Mouse (Mus musculus) lung, embryonic 16.5 days (tissue): Measurements from ENCODE around the gene St6gal1. TPM values are rescaled to one million over a fixed set of nuclear protein-coding genes. Genes with fewer than 3 reads are reported as not detected.

ENCODE experiments used
- ATAC-seq: fragments of 200-750 bp; cut with Nextera tagmentation; 2 replicates; pipeline ENCODE4 v1.8.0; 2017; ENCODE audit warnings: low read depth, mild to moderate bottlenecking, moderate library complexity
- H3K27ac ChIP-seq: fragments of 300-500 bp; sonication (generic); 2 replicates; pipeline ENCODE4 v1.5.1; 2014; ENCODE audit warnings: mild to moderate bottlenecking, control low read depth, low read length
- H3K27me3 ChIP-seq: fragments of 300-500 bp; sonication (generic); 2 replicates; pipeline ENCODE4 v1.6.1; 2014; ENCODE audit warnings: low read depth, low read length, mixed read lengths; ENCODE audit not compliant: control insufficient read depth, insufficient read depth
- H3K36me3 ChIP-seq: fragments of 300-500 bp; sonication (generic); 2 replicates; pipeline ENCODE4 v1.6.1; 2014; ENCODE audit warnings: low read length; ENCODE audit not compliant: control insufficient read depth, insufficient read depth
- H3K4me1 ChIP-seq: fragments of 300-500 bp; sonication (generic); replicated peaks from 2 replicates; pipeline ENCODE4 v1.6.1; 2014; ENCODE audit warnings: low read length, mixed read lengths; ENCODE audit not compliant: control insufficient read depth, insufficient read depth
- H3K4me2 ChIP-seq: fragments of 300-500 bp; sonication (generic); 2 replicates; pipeline ENCODE4 v1.6.1; 2014; ENCODE audit warnings: low read depth, low read length, control low read depth
- H3K4me3 ChIP-seq: fragments of 300-500 bp; sonication (generic); 2 replicates; pipeline ENCODE4 v1.5.1; 2014; ENCODE audit warnings: mild to moderate bottlenecking, low read length, control low read depth
- H3K9ac ChIP-seq: fragments of 300-500 bp; sonication (generic); 2 replicates; pipeline ENCODE4 v1.6.1; 2014; ENCODE audit warnings: low read length, control low read depth
- H3K9me3 ChIP-seq: fragments of 300-500 bp; sonication (generic); 2 replicates; pipeline ENCODE4 v1.6.1; 2016; ENCODE audit warnings: low read length; ENCODE audit not compliant: control insufficient read depth
- WGBS: fragments of 180-500 bp; shearing (Covaris S2); extraction: QIAGEN DNeasy Blood & Tissue Kit; methylation state at CpG from one replicate; pipeline ENCODE4 v1.1.7; 2014; 5-methylcytosine and 5-hydroxymethylcytosine counted together
- polyA plus RNA-seq: library from polyadenylated mRNA; unstranded; fragments of >200 nt; fragmentation: Nextera tagmentation; extraction: Ambion mirVana; gene quantifications from 2 replicates; pipeline ENCODE4 v1.2.1, GENCODE M21; 2015

Gene St6gal1
- polyA plus RNA-seq, 1 experiment from 2014 or later = 56.2 TPM

DNA sequence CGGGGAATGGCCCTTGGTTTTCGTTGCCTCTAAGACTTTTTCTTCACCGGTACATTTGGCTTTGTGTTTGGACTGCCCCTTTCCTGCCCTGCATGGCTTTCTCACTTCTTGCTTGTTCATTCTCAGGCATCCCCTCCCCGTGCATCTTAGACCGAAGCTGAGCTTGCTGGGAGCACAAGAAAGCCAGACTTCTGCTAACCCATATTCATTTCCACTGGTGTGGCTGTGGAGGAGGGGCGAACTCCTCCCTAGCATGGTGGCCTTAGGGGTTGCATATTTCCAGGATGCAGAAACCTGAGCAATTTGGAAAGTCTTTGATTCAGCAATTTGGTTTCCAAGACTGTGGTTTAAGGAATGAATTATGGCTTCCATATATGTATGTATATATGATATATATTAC, 29.1 kb downstream of the St6gal1 start:
- no peak for ATAC-seq
- Histone ChIP-seq H3K27ac (no peak overlapping the region), H3K9ac (no peak overlapping the region), H3K4me1 (peaks cover 43% of the 10 kb centered on the region), H3K4me3 (no peak overlapping the region), H3K36me3 (peaks cover 5% of the 10 kb centered on the region; the same call in 1 of the 2 replicates), H3K4me2 (no peak overlapping the region), H3K27me3 (no peaks in the 10 kb centered on the region), H3K9me3 (no peaks in the 10 kb centered on the region)
- WGBS = 56% methylated on average over 6 of the region's 6 CpGs

DNA sequence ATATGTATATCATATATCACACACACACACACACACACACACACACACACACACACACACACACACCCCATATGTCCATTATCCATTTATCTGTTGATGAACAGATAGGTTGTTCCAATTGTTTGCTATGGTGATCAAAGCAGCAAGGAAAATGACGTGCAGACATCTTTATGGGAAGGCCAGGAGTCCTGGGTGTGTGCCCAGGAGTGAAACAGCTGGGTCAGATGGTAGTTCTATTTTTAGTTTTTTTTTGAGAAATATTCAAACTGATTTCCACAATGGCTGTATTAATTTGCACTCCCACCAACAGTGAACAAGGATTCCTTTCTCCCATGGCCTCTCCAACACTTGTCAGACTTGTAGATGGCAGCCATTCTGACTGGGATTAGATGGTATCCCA, 29.5 kb downstream of the St6gal1 start:
- no peaks in the 10 kb centered on the region for H3K27me3 ChIP-seq

GRCm38 (mm10) chr16:23256638-23257037, 32.1 kb downstream of the St6gal1 start:
- H3K9ac ChIP-seq = no peak overlapping the region
- H3K4me2 ChIP-seq = no peak overlapping the region
- H3K36me3 ChIP-seq = peaks cover 5% of the 10 kb centered on the region; the same call in 1 of the 2 replicates
- peak; percentile 21; the same call in 1 of the 2 replicates for ATAC-seq
- H3K9me3 ChIP-seq = no peaks in the 10 kb centered on the region
- no peaks in the 10 kb centered on the region for H3K27me3 ChIP-seq
- WGBS = 54% methylated on average over 7 of the region's 7 CpGs
- peaks cover 34% of the 10 kb centered on the region for H3K4me1 ChIP-seq
- no peak overlapping the region for H3K4me3 ChIP-seq
- H3K27ac ChIP-seq = no peak overlapping the region

More for the DNA sequence above, 29.5 kb downstream of the St6gal1 start:
- no peak overlapping the region for H3K27ac ChIP-seq
- no peak for ATAC-seq
- H3K4me2 ChIP-seq = no peak overlapping the region
- H3K36me3 ChIP-seq = peaks cover 5% of the 10 kb centered on the region; the same call in 1 of the 2 replicates
- H3K4me1 ChIP-seq = peaks cover 44% of the 10 kb centered on the region
- 47% methylated on average over 1 of the region's 1 CpGs for WGBS
- no peak overlapping the region for H3K4me3 ChIP-seq
- H3K9ac ChIP-seq = no peak overlapping the region
- H3K9me3 ChIP-seq = no peaks in the 10 kb centered on the region

DNA sequence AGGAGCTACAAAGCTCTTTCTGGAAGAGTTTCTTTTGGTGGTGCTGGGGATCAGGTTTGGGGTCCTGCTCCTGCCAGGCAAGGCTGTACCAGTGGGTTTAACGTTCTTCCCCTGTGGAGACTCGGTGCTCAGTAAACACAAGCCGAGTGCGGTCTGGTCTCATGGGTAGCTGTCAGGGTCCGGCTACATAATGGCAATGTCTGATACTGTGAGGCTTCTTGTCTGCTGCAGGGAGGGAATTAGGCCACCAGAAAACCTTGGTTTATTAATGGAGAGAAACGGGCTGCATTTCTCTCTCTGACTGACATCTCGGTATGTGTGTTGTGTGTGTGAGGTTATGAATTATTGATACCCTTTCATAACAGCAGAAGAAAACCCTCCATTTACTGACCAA, 33.9 kb downstream of the St6gal1 start:
- ATAC-seq = no peak
- 15% methylated on average over 7 of the region's 7 CpGs for WGBS
- no peak overlapping the region for H3K4me3 ChIP-seq
- H3K4me1 ChIP-seq = peaks cover 34% of the 10 kb centered on the region
- peak overlapping the region; percentile 36; the same call in 1 of the 2 replicates for H3K9ac ChIP-seq
- no peaks in the 10 kb centered on the region for H3K27me3 ChIP-seq
- H3K4me2 ChIP-seq = no peak overlapping the region
- no peaks in the 10 kb centered on the region for H3K9me3 ChIP-seq
- H3K36me3 ChIP-seq = peaks cover 5% of the 10 kb centered on the region; the same call in 1 of the 2 replicates
- H3K27ac ChIP-seq = peak overlapping the region; percentile 34

DNA sequence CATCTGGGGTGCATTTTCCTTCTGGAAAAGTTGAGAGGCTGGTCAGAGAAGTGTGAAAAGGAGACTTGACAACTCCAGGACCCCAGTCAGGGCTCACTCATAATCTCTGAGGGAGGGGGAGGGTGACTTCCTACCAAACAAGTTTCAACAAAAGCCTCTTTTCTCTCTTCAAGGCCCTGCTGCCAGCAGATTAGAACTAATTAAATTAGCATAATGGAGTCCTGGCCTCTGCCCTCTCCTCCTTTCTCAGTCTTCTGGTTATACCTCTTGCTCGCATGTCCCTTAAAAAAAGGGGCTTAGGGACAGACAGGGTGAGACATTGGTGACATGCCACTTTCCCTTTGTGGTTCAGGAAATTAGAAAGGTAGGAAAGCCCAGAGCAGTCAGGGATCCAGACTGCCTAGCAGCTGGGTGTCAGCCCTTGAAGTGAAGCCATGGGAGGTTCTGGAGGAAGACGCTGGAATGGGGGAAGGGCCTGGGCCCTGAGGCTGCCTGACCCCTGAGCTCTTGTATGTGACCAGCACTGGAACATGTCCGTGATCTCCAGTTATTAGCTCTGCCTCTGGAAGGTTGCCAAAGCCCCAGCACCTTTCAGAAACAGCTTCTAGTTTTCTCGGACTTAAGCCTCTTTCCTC, 34.4 kb downstream of the St6gal1 start:
- Histone ChIP-seq H3K9me3 (no peaks in the 10 kb centered on the region), H3K9ac (peak overlapping the region; percentile 36), H3K4me2 (no peak overlapping the region), H3K36me3 (peaks cover 5% of the 10 kb centered on the region; the same call in 1 of the 2 replicates), H3K4me1 (peaks cover 31% of the 10 kb centered on the region), H3K4me3 (no peak overlapping the region), H3K27me3 (no peaks in the 10 kb centered on the region), H3K27ac (peak overlapping the region; percentile 34)
- WGBS = 19% methylated on average over 4 of the region's 4 CpGs
- peak; percentile 64; the same call in 1 of the 2 replicates for ATAC-seq

DNA sequence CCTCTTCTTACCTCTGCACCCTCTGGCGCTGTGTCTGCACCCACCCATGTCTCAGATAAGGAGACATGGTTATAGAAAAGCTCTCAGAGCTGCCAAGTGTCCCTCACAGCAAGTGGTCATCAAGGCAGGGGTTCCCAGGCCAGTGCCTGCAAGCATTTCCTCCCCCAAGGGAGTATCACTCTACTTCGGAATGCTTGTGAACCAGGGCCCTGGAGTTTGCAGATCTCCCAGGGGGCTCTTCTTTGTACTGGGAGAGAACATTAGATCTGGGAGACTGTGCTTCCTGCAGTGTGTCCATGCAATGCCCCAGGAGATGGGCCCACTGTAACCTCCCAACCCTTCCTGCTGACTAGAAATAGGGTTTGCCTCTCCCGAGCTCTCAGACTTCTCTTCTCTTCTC, 35.0 kb downstream of the St6gal1 start:
- Histone ChIP-seq H3K4me2 (no peak overlapping the region), H3K27me3 (no peaks in the 10 kb centered on the region), H3K36me3 (peaks cover 8% of the 10 kb centered on the region), H3K9ac (no peak overlapping the region), H3K27ac (peak overlapping the region; percentile 34), H3K4me1 (peaks cover 28% of the 10 kb centered on the region), H3K4me3 (no peak overlapping the region), H3K9me3 (no peaks in the 10 kb centered on the region)
- 57% methylated on average over 3 of the region's 3 CpGs for WGBS
- ATAC-seq = no peak; the same call in 1 of the 2 replicates

DNA sequence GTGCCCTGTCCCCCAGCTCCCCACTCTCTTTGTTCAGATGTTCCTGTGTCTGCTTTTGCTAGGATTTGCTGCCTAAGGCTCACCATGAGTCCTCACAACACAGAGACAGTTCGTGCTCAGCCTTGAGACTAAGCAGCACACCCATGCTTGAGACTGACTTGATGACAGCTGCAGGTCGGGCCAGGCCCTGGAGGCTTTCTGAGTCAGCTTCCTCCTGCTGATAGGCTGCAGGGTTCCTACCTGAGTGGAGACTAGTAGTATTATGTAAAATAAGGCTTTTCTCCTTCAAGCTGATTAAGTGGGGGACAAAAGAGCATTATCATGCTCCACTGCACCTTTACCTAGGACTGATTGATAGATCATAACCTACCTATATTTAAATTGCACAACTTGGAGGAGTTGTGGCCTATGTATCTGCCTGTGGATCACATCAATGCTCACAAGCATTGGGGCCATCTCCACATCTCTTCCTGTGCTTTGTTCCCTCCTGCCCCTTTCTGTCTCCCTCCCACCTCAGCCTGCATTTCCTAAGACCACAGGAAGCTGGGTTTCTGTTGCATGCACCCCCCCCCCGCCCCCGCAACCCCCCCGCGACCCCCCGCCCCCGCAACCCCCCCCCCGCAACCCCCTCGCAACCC, 37.7 kb downstream of the St6gal1 start:
- WGBS = 37% methylated on average over 2 of the region's 10 CpGs
- no peak overlapping the region for H3K4me3 ChIP-seq
- no peak for ATAC-seq
- no peak overlapping the region for H3K27ac ChIP-seq
- peaks cover 41% of the 10 kb centered on the region for H3K4me1 ChIP-seq
- no peaks in the 10 kb centered on the region for H3K9me3 ChIP-seq
- H3K9ac ChIP-seq = no peak overlapping the region
- H3K27me3 ChIP-seq = no peaks in the 10 kb centered on the region
- H3K4me2 ChIP-seq = no peak overlapping the region
- peaks cover 4% of the 10 kb centered on the region for H3K36me3 ChIP-seq

DNA sequence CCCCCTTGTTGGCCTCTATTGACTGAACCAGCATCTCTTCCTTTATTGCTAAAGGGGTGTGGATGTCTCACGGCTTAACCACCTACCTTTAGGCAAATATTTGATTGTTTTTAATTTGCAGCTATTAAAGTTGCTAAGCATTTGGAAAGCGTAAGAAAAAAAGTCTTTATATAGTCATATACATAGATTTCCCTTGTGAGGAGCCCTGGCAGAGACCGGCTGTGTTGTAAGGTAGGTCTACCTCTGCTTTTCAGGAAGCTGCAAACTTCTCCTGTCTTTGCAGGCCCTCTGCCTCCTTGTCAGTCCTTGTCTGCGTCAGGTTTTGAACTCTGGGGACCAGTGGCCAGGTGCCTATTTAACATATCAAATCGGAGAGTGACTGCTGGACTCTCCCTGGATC, 38.3 kb downstream of the St6gal1 start:
- Histone ChIP-seq H3K36me3 (peaks cover 4% of the 10 kb centered on the region), H3K9ac (no peak overlapping the region), H3K4me3 (no peak overlapping the region), H3K9me3 (no peaks in the 10 kb centered on the region), H3K4me2 (no peak overlapping the region), H3K4me1 (peaks cover 36% of the 10 kb centered on the region), H3K27ac (no peak overlapping the region), H3K27me3 (no peaks in the 10 kb centered on the region)
- WGBS = 69% methylated on average over 5 of the region's 5 CpGs
- ATAC-seq = no peak

DNA sequence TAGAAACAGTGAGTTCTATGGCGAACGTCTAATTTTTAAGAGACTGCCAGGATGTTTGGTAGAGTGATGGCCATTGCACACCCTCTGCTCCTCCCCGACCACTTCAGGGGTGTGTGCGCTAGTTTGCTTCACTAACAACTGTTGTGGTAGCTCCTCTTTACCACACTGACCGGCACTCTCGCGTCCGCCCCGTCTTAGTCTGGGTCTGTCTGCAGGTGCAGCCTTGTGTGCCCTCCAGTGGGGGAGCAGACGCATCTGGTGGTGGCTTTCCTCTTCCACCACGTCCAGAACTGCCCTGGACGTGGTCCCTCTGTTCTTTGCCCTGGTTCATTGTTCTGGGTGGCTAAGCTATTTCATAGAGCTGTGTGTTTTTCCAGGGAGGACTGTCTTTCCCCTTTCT, 40.5 kb downstream of the St6gal1 start:
- Histone ChIP-seq H3K4me2 (no peak overlapping the region), H3K4me3 (no peak overlapping the region), H3K27ac (peak overlapping the region; percentile 40; the same call in 1 of the 2 replicates), H3K36me3 (peaks cover 4% of the 10 kb centered on the region), H3K9me3 (no peaks in the 10 kb centered on the region), H3K27me3 (no peaks in the 10 kb centered on the region), H3K4me1 (peaks cover 32% of the 10 kb centered on the region), H3K9ac (no peak overlapping the region)
- WGBS = 88% methylated on average over 12 of the region's 12 CpGs
- ATAC-seq = no peak
